Mouse (Mus musculus) cortical plate, adult 2 months (tissue): ENCODE results near the gene Olfr1278. TPM values are rescaled to one million over a fixed set of nuclear protein-coding genes. Genes with fewer than 3 reads are reported as not detected.
"Not testable (repeated sequence)": the region's sequence is repeated elsewhere in the genome, so short reads cannot be mapped to it uniquely, and the experiment has no call there.

ENCODE experiments used
- H3K27ac ChIP-seq: fragments of 200-500 bp; 2 replicates; pipeline ENCODE4 v1.5.1; 2012; ENCODE audit warnings: low read length, control low read depth, inconsistent platforms; ENCODE audit not compliant: insufficient read depth
- H3K4me1 ChIP-seq: fragments of 200-500 bp; 2 replicates; pipeline ENCODE4 v1.6.1; 2011; ENCODE audit warnings: low read length; ENCODE audit not compliant: control insufficient read depth, insufficient read depth
- H3K4me3 ChIP-seq: fragments of 200-500 bp; 2 replicates; pipeline ENCODE4 v1.5.1; 2011; ENCODE audit warnings: mild to moderate bottlenecking, low read length, control low read depth; ENCODE audit not compliant: insufficient read depth
- CTCF ChIP-seq: fragments of 200-500 bp; IDR thresholded peaks from 2 replicates; pipeline ENCODE4 v1.5.1; 2011; ENCODE audit warnings: mild to moderate bottlenecking, control low read depth, low read length; ENCODE audit not compliant: insufficient read depth; ENCODE audit errors: extremely low read depth
- POLR2A ChIP-seq: fragments of 200-500 bp; IDR thresholded peaks from 2 replicates; pipeline ENCODE4 v1.6.1; 2011; ENCODE audit warnings: mild to moderate bottlenecking, low read length, control low read depth; ENCODE audit not compliant: insufficient read depth; ENCODE audit errors: extremely low read depth
- polyA plus RNA-seq: library from polyadenylated mRNA; depleted of rRNA; stranded (reverse); fragments of >200 nt; gene quantifications from 2 replicates; pipeline ENCODE4 v1.2.3, GENCODE M21; 2012; rRNA removed

Gene Olfr1278
- polyA plus RNA-seq, result not detected in 2 replicates

GRCm38 (mm10) chr2:111289836-111290235 lies at the start of gene Olfr1278:
Gene Olfr1278 (plus strand): TSS chr2:111290136.
- H3K4me3 ChIP-seq, result no peak within 1 kb of the TSS
- H3K27ac ChIP-seq, result no peak within 1 kb of the TSS
- TF ChIP-seq CTCF (no peak), POLR2A (no peak)
- no peaks in the 10 kb centered on the region for H3K4me1 ChIP-seq

- Histone ChIP-seq H3K4me3 (no peak within 1 kb of the TSS), H3K4me1 (no peaks in the 10 kb centered on the region), H3K27ac (no peak within 1 kb of the TSS)
- no peak for TF ChIP-seq POLR2A
- no peak for TF ChIP-seq CTCF
These were observed 35.7 kb upstream of the Olfr1278 start, which contains the start of gene Olfr1276 for GRCm38 (mm10) chr2:111254216-111254615. Gene Olfr1276 (plus strand): TSS chr2:111254516.

- no peak within 1 kb of the TSS for H3K27ac ChIP-seq
- no peaks in the 10 kb centered on the region for H3K4me1 ChIP-seq
- TF ChIP-seq CTCF (no peak), POLR2A (no peak)
- no peak within 1 kb of the TSS for H3K4me3 ChIP-seq
These were observed 15.9 kb upstream of the Olfr1278 start, which contains the start of gene Olfr1277 for GRCm38 (mm10) chr2:111274006-111274405. Gene Olfr1277 (minus strand): TSS chr2:111274106.

GRCm38 (mm10) chr2:111298541-111298940 lies 8.6 kb downstream of the Olfr1278 start:
- H3K4me1 ChIP-seq, result no peaks in the 10 kb centered on the region
- H3K27ac ChIP-seq, result no peak overlapping the region
- H3K4me3 ChIP-seq, result no peak overlapping the region
- TF ChIP-seq POLR2A, result no peak
- TF ChIP-seq CTCF, result no peak

- Histone ChIP-seq H3K27ac (no peak within 1 kb of the TSS), H3K4me1 (no peaks in the 10 kb centered on the region), H3K4me3 (no peak within 1 kb of the TSS)
- TF ChIP-seq POLR2A (no peak), CTCF (no peak)
These were observed 10.4 kb downstream of the Olfr1278 start, which contains the start of gene Olfr1279 for GRCm38 (mm10) chr2:111300374-111300773. Gene Olfr1279 (plus strand): TSS chr2:111300635.

- H3K4me3 ChIP-seq, result no peak within 1 kb of the TSS
- TF ChIP-seq CTCF (no peak), POLR2A (no peak)
- H3K4me1 ChIP-seq, result no peaks in the 10 kb centered on the region
- no peak within 1 kb of the TSS for H3K27ac ChIP-seq
These were observed 23.8 kb downstream of the Olfr1278 start, which contains the start of gene Olfr1280 for GRCm38 (mm10) chr2:111313717-111314116. Gene Olfr1280 (plus strand): TSS chr2:111314017.

GRCm38 (mm10) chr2:111326220-111326619 lies 36.3 kb downstream of the Olfr1278 start, which contains the start of gene Olfr1281:
Gene Olfr1281 (plus strand): TSS chr2:111326520.
- Histone ChIP-seq H3K27ac (no peak within 1 kb of the TSS), H3K4me1 (no peaks in the 10 kb centered on the region), H3K4me3 (no peak within 1 kb of the TSS)
- TF ChIP-seq CTCF (no peak), POLR2A (no peak)

GRCm38 (mm10) chr2:111333721-111334120 lies 43.8 kb downstream of the Olfr1278 start:
- H3K4me1 ChIP-seq, H3K4me3 ChIP-seq, H3K27ac ChIP-seq: not testable (repeated sequence)

GRCm38 (mm10) chr2:111335976-111336375 lies 46.0 kb downstream of the Olfr1278 start, which contains the start of gene Olfr1282:
Gene Olfr1282 (minus strand): TSS chr2:111336076.
- no peak within 1 kb of the TSS for H3K27ac ChIP-seq
- no peaks in the 10 kb centered on the region for H3K4me1 ChIP-seq
- no peak within 1 kb of the TSS for H3K4me3 ChIP-seq
- no peak for TF ChIP-seq CTCF
- TF ChIP-seq POLR2A, result no peak

Other genes starting within 250 kb of the Olfr1278 start
- not detected in 2 replicates for gene Gm13941, start 184.2 kb upstream of the Olfr1278 start, polyA plus RNA-seq
- gene Gm15130, start 137.2 kb upstream of the Olfr1278 start, polyA plus RNA-seq, result not detected in 2 replicates
- gene 4930430A15Rik, start 60.5 kb upstream of the Olfr1278 start, polyA plus RNA-seq, result not detected in 2 replicates
- gene Olfr1275, start 54.9 kb upstream of the Olfr1278 start, polyA plus RNA-seq, result not detected in 2 replicates
- gene Olfr1276, start 35.6 kb upstream of the Olfr1278 start, polyA plus RNA-seq, result not detected in 2 replicates
- not detected in 2 replicates for gene Olfr1277, start 16.0 kb upstream of the Olfr1278 start, polyA plus RNA-seq
- not detected in 2 replicates for gene Olfr1279, start 10.5 kb downstream of the Olfr1278 start, polyA plus RNA-seq
- gene Olfr1280, start 23.9 kb downstream of the Olfr1278 start, polyA plus RNA-seq, result not detected in 2 replicates
- not detected in 2 replicates for gene Olfr1281, start 36.4 kb downstream of the Olfr1278 start, polyA plus RNA-seq
- gene Olfr1282, start 45.9 kb downstream of the Olfr1278 start, polyA plus RNA-seq, result not detected in 2 replicates
- gene Olfr1283, start 76.7 kb downstream of the Olfr1278 start, polyA plus RNA-seq, result not detected in 2 replicates
- gene Olfr1284, start 85.4 kb downstream of the Olfr1278 start, polyA plus RNA-seq, result not detected in 2 replicates
- not detected in 2 replicates for gene Olfr1286, start 133.0 kb downstream of the Olfr1278 start, polyA plus RNA-seq
- not detected in 2 replicates for gene Olfr1287, start 159.0 kb downstream of the Olfr1278 start, polyA plus RNA-seq
- not detected in 2 replicates for gene Olfr1288, start 184.0 kb downstream of the Olfr1278 start, polyA plus RNA-seq
- gene Olfr1289, start 190.7 kb downstream of the Olfr1278 start, polyA plus RNA-seq, result not detected in 2 replicates
- gene Olfr1290, start 203.7 kb downstream of the Olfr1278 start, polyA plus RNA-seq, result not detected in 2 replicates
- not detected in 2 replicates for gene Olfr1291-ps1, start 207.0 kb downstream of the Olfr1278 start, polyA plus RNA-seq
- not detected in 2 replicates for gene Olfr1293-ps, start 235.1 kb downstream of the Olfr1278 start, polyA plus RNA-seq